Mouse (Mus musculus): ENCODE data around the gene Trappc10. TPM values are rescaled to one million over a fixed set of nuclear protein-coding genes. Genes with fewer than 3 reads are reported as not detected.

The Trappc10 gene
- polyA plus RNA-seq, 1 experiment = 96.0 TPM

DNA sequence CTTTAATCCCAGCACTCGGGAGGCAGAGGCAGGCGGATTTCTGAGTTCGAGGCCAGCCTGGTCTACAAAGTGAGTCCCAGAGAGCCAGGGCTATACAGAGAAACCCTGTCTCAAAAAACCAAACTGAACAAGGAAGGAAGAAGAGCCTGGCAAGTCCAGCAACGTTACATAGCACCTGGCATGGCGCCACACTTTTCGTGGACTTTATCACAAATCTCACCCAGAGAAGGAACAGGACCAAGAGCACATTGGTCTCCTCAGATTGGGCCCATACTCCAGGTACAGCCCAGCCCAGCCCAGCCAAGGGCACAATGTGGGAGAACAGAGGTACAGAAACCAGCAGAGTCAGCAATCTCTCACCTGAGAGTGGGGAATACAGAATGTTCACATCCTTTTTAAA lies 10.7 kb downstream of the Trappc10 start:
- 69% methylated on average over 6 of the region's 6 CpGs for WGBS
- no peak overlapping the region for H3K4me3 ChIP-seq (ENCODE audit: control insufficient read depth, insufficient read depth, low read length)
- H3K27ac ChIP-seq (ENCODE audit: control insufficient read depth, insufficient read depth, low read length) = no peak overlapping the region
- peaks cover 9% of the 10 kb centered on the region for H3K36me3 ChIP-seq (ENCODE audit: control insufficient read depth, insufficient read depth, low read length)
- H3K4me1 ChIP-seq (replicated peaks; ENCODE audit: control insufficient read depth, insufficient read depth, low read length) = peaks cover 34% of the 10 kb centered on the region
- DNase-seq = no peak
- TF ChIP-seq CTCF (IDR thresholded peaks at IDR 0.05; ENCODE audit: borderline replicate concordance, control insufficient read depth, extremely low read depth, insufficient read depth, low read length, poor library complexity) (no peak), POLR2A (IDR thresholded peaks at IDR 0.05; ENCODE audit: control insufficient read depth, extremely low read depth, insufficient read depth, low read length, poor library complexity) (no peak)
- no peaks in the 10 kb centered on the region for H3K27me3 ChIP-seq (ENCODE audit: control insufficient read depth, insufficient read depth, low read length)

DNA sequence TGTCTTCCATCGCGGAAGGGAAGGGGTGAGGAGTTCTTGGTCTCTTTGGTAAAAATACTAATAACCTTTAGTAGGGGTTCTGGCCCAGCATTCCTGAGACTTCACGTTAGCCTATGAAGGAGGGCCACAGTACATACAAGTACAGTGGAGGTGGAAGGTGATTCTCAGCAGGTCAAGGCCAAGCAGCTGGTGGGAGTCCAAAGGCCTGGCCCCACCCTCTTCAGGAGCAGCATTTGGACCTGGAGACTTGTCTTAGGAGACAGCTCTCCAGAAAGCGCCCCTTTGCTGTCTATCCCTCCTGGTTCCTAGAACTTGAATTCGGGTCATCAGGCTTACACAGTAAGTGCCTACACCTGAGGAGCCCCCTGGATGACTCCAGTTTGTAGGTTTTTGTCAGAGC lies 11.3 kb downstream of the Trappc10 start:
- WGBS = 59% methylated on average over 5 of the region's 5 CpGs
- Histone ChIP-seq H3K4me3 (ENCODE audit: control insufficient read depth, insufficient read depth, low read length) (no peak overlapping the region), H3K4me1 (replicated peaks; ENCODE audit: control insufficient read depth, insufficient read depth, low read length) (peaks cover 34% of the 10 kb centered on the region), H3K36me3 (ENCODE audit: control insufficient read depth, insufficient read depth, low read length) (peaks cover 15% of the 10 kb centered on the region), H3K27ac (ENCODE audit: control insufficient read depth, insufficient read depth, low read length) (no peak overlapping the region), H3K27me3 (ENCODE audit: control insufficient read depth, insufficient read depth, low read length) (no peaks in the 10 kb centered on the region)
- DNase-seq = no peak
- no peak for TF ChIP-seq CTCF (IDR thresholded peaks at IDR 0.05; ENCODE audit: borderline replicate concordance, control insufficient read depth, extremely low read depth, insufficient read depth, low read length, poor library complexity)
- TF ChIP-seq POLR2A (IDR thresholded peaks at IDR 0.05; ENCODE audit: control insufficient read depth, extremely low read depth, insufficient read depth, low read length, poor library complexity) = no peak

DNA sequence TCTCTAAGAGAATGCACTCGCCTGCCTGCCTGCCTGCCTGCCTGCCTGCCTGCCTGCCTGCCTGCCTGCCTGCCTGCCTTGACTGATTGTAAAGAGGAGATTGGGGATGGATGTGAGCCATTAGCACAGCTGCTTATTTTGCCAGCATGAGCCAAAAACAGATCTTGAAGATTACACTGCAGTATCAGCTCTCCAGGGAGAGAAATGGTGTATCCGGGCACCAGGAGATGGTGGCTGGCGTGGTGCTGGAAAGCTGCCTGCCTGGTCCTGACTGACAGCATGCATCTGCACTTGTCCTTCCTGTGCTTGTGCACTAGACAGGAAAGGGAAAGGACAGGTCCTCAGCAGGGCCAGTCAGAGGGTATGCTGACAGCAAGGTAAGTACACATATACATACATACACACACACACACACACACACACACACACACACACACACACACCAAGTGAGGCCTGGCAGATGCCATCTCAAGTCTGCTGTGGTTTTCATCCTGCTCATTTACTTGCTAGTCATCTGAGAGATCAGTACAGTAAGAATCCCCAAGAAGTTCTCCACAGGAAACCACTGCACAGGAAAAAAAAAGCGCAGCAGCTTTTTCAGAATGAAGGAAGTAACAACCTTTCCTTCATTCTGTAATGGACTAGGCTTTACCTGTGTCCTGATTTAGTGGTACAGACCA lies 12.0 kb downstream of the Trappc10 start:
- no peak overlapping the region for H3K27ac ChIP-seq (ENCODE audit: control insufficient read depth, insufficient read depth, low read length)
- TF ChIP-seq POLR2A (IDR thresholded peaks at IDR 0.05; ENCODE audit: control insufficient read depth, extremely low read depth, insufficient read depth, low read length, poor library complexity) (no peak), CTCF (IDR thresholded peaks at IDR 0.05; ENCODE audit: borderline replicate concordance, control insufficient read depth, extremely low read depth, insufficient read depth, low read length, poor library complexity) (no peak)
- peaks cover 32% of the 10 kb centered on the region for H3K4me1 ChIP-seq (replicated peaks; ENCODE audit: control insufficient read depth, insufficient read depth, low read length)
- no peak for DNase-seq
- peaks cover 19% of the 10 kb centered on the region for H3K36me3 ChIP-seq (ENCODE audit: control insufficient read depth, insufficient read depth, low read length)
- no peak overlapping the region for H3K4me3 ChIP-seq (ENCODE audit: control insufficient read depth, insufficient read depth, low read length)
- 27% methylated on average over 4 of the region's 4 CpGs for WGBS
- no peaks in the 10 kb centered on the region for H3K27me3 ChIP-seq (ENCODE audit: control insufficient read depth, insufficient read depth, low read length)

DNA sequence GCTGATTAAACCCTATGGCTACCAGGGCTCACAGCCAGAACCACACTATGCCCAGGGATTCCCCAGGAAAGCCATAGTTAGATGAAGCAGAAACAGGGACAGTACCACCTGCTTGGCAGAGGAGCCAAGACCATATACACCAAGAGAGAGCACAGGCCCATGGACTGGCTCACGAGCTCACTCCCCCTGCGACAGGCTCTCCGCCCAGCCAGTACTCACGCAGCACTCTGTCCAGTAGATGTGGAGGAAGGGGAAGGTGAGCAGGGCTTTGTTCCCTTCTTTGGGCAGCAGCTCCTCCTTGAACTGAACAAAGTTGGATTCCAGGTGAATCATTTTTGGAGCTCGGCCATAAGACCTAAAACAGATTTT lies 15.9 kb downstream of the Trappc10 start:
- 95% methylated on average over 5 of the region's 5 CpGs for WGBS
- TF ChIP-seq POLR2A (IDR thresholded peaks at IDR 0.05; ENCODE audit: control insufficient read depth, extremely low read depth, insufficient read depth, low read length, poor library complexity) (no peak), CTCF (IDR thresholded peaks at IDR 0.05; ENCODE audit: borderline replicate concordance, control insufficient read depth, extremely low read depth, insufficient read depth, low read length, poor library complexity) (no peak)
- Histone ChIP-seq H3K27ac (ENCODE audit: control insufficient read depth, insufficient read depth, low read length) (no peak overlapping the region), H3K4me1 (replicated peaks; ENCODE audit: control insufficient read depth, insufficient read depth, low read length) (peaks cover 18% of the 10 kb centered on the region), H3K27me3 (ENCODE audit: control insufficient read depth, insufficient read depth, low read length) (no peaks in the 10 kb centered on the region), H3K4me3 (ENCODE audit: control insufficient read depth, insufficient read depth, low read length) (no peak overlapping the region), H3K36me3 (ENCODE audit: control insufficient read depth, insufficient read depth, low read length) (peaks cover 31% of the 10 kb centered on the region)
- no peak for DNase-seq

DNA sequence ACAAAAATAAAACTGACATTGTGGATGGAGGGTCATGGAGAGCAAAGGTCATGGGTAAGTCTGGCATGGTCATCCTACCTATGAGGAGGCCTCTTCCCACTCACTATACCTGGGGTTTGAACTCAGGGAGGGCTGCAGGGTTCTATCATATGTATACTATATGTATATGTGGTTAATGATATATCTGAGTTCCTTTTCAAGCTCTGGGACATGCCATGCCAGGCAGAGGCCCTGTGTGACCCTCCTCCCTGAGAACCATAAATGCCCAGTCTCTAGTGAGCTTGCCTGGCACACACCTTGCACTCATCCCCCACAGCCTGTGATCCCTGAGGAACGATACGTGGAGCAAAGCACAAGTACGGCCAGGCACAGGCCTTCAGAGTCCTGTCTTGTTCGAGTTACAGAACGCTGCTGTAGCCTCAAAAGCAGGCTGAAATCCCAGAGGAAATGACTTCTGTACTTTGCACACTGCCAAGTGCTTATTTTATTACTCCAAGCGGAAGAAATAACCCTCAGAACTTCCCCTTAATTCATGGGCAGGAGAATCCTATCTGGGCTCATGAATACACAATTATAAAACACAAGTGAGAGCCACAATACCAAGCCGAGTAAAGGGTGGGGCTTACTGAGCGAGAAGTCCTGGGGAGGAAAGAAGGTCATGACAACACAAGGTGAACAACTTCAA lies 16.4 kb downstream of the Trappc10 start:
- H3K36me3 ChIP-seq (ENCODE audit: control insufficient read depth, insufficient read depth, low read length) = peaks cover 31% of the 10 kb centered on the region
- H3K4me1 ChIP-seq (replicated peaks; ENCODE audit: control insufficient read depth, insufficient read depth, low read length) = peaks cover 14% of the 10 kb centered on the region
- 86% methylated on average over 8 of the region's 8 CpGs for WGBS
- DNase-seq = no peak
- TF ChIP-seq POLR2A (IDR thresholded peaks at IDR 0.05; ENCODE audit: control insufficient read depth, extremely low read depth, insufficient read depth, low read length, poor library complexity) (no peak), CTCF (IDR thresholded peaks at IDR 0.05; ENCODE audit: borderline replicate concordance, control insufficient read depth, extremely low read depth, insufficient read depth, low read length, poor library complexity) (no peak)
- no peak overlapping the region for H3K27ac ChIP-seq (ENCODE audit: control insufficient read depth, insufficient read depth, low read length)
- no peak overlapping the region for H3K4me3 ChIP-seq (ENCODE audit: control insufficient read depth, insufficient read depth, low read length)
- H3K27me3 ChIP-seq (ENCODE audit: control insufficient read depth, insufficient read depth, low read length) = no peaks in the 10 kb centered on the region

DNA sequence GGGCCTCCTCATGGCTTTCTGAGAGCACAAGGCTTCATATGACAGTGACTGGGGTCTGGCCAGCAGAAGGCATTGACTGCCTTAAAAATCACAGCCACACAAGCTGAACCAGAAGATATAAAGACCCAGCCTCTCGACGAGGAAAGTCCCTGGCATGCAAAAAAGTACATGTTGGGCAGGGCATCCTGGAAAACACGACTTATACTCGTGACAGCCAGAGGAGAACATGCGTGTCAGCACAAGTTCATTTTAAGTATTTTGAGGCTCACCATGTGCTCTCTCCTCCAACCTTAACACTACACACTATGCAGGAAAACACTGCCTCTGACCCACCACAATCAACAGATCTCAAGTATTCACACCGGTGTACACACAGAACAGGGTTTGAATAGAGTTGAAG lies 20.3 kb downstream of the Trappc10 start:
- WGBS = 96% methylated on average over 6 of the region's 6 CpGs
- DNase-seq = no peak
- Histone ChIP-seq H3K27ac (ENCODE audit: control insufficient read depth, insufficient read depth, low read length) (no peak overlapping the region), H3K36me3 (ENCODE audit: control insufficient read depth, insufficient read depth, low read length) (peaks cover 50% of the 10 kb centered on the region), H3K4me1 (replicated peaks; ENCODE audit: control insufficient read depth, insufficient read depth, low read length) (no peaks in the 10 kb centered on the region; the same call in 1 of the 2 replicates), H3K27me3 (ENCODE audit: control insufficient read depth, insufficient read depth, low read length) (no peaks in the 10 kb centered on the region), H3K4me3 (ENCODE audit: control insufficient read depth, insufficient read depth, low read length) (no peak overlapping the region)
- TF ChIP-seq POLR2A (IDR thresholded peaks at IDR 0.05; ENCODE audit: control insufficient read depth, extremely low read depth, insufficient read depth, low read length, poor library complexity) (no peak), CTCF (IDR thresholded peaks at IDR 0.05; ENCODE audit: borderline replicate concordance, control insufficient read depth, extremely low read depth, insufficient read depth, low read length, poor library complexity) (no peak)

Data from thymus, adult 2 months (tissue).